Mouse (Mus musculus): Measurements from ENCODE around the gene Crygn. TPM values are rescaled to one million over a fixed set of nuclear protein-coding genes. Genes with fewer than 3 reads are reported as not detected.

Crygn gene
- 2.5 TPM for polyA plus RNA-seq (2015; fragmentation: Illumina TruSeq; extraction: RNeasy Lipid Tissue Mini Kit (QIAGEN cat#74804); ENCODE audit: low read depth, low replicate concordance)

GRCm38 (mm10) chr5:24757816-24758215, at the start of gene Crygn:
Crygn (minus strand) TSS chr5:24758008.

GRCm38 (mm10) chr5:24730488-24730871, 27.3 kb downstream of the Crygn start, which contains the start of gene Wdr86:
Wdr86 (minus strand) TSS chr5:24730727.

Other genes starting within 250 kb of the Crygn start
- gene Gbx1, start 230.8 kb downstream of the Crygn start, polyA plus RNA-seq (2015; fragmentation: Illumina TruSeq; extraction: RNeasy Lipid Tissue Mini Kit (QIAGEN cat#74804); ENCODE audit: low read depth, low replicate concordance) = 0.33 TPM
- gene Asb10, start 217.0 kb downstream of the Crygn start, polyA plus RNA-seq (2015; fragmentation: Illumina TruSeq; extraction: RNeasy Lipid Tissue Mini Kit (QIAGEN cat#74804); ENCODE audit: low read depth, low replicate concordance) = 0.24 TPM
- not detected for gene 4931409K22Rik, start 201.2 kb downstream of the Crygn start, polyA plus RNA-seq (2015; fragmentation: Illumina TruSeq; extraction: RNeasy Lipid Tissue Mini Kit (QIAGEN cat#74804); ENCODE audit: low read depth, low replicate concordance)
- gene Abcf2, start 180.5 kb downstream of the Crygn start, polyA plus RNA-seq (2015; fragmentation: Illumina TruSeq; extraction: RNeasy Lipid Tissue Mini Kit (QIAGEN cat#74804); ENCODE audit: low read depth, low replicate concordance) = 99.2 TPM
- gene Chpf2, start 171.3 kb downstream of the Crygn start, polyA plus RNA-seq (2015; fragmentation: Illumina TruSeq; extraction: RNeasy Lipid Tissue Mini Kit (QIAGEN cat#74804); ENCODE audit: low read depth, low replicate concordance) = 25.9 TPM
- gene Smarcd3, start 133.6 kb downstream of the Crygn start, polyA plus RNA-seq (2015; fragmentation: Illumina TruSeq; extraction: RNeasy Lipid Tissue Mini Kit (QIAGEN cat#74804); ENCODE audit: low read depth, low replicate concordance) = 96.9 TPM
- 64.9 TPM for gene Nub1, start 72.5 kb downstream of the Crygn start, polyA plus RNA-seq (2015; fragmentation: Illumina TruSeq; extraction: RNeasy Lipid Tissue Mini Kit (QIAGEN cat#74804); ENCODE audit: low read depth, low replicate concordance)
- 2.1 TPM for gene Wdr86, start 27.3 kb downstream of the Crygn start, polyA plus RNA-seq (2015; fragmentation: Illumina TruSeq; extraction: RNeasy Lipid Tissue Mini Kit (QIAGEN cat#74804); ENCODE audit: low read depth, low replicate concordance)
- 243 TPM for gene Rheb, start 84.6 kb upstream of the Crygn start, polyA plus RNA-seq (2015; fragmentation: Illumina TruSeq; extraction: RNeasy Lipid Tissue Mini Kit (QIAGEN cat#74804); ENCODE audit: low read depth, low replicate concordance)